Comparison of ENCODE assay signal across 19 mouse cellular contexts in genomic region chr13:103220479-103221064, GRCm38 (mm10).
DNase-seq lines count a peak whose midpoint lies in the region; ATAC-seq and TF ChIP-seq lines count a peak whose summit lies in the region.
"Had no signal": no experiment of that assay in that cellular context is flagged by ENCODE, and none has a peak within 500 bp of the region (broad histone marks: within the 10 kb centered on the region; RNA-seq: fewer than 3 reads in every experiment).

No protein-coding gene starts in this region.

- H3K4me3 ChIP-seq in heart, embryonic 12.5 days = no peak overlapping the region
- H3K4me3 ChIP-seq in midbrain, embryonic 12.5 days = no peak overlapping the region
- no peak overlapping the region for H3K4me3 ChIP-seq in midbrain, embryonic 15.5 days
- H3K4me3 ChIP-seq in heart, postnatal 0 days (ENCODE audit: low read depth, low read length) = no peak overlapping the region
- H3K4me3 ChIP-seq: forebrain, embryonic 15.5 days had no signal

- WGBS in heart, embryonic 12.5 days = 19% methylated on average over 11 of the region's 11 CpGs
- WGBS in midbrain, embryonic 12.5 days = 16% methylated on average over 11 of the region's 11 CpGs
- 22% methylated on average over 11 of the region's 11 CpGs for WGBS in midbrain, embryonic 15.5 days
- 31% methylated on average over 11 of the region's 11 CpGs for WGBS in heart, postnatal 0 days

- H3K27ac ChIP-seq in heart, embryonic 12.5 days (ENCODE audit: poor library complexity, severe bottlenecking) = no peak overlapping the region
- no peak overlapping the region for H3K27ac ChIP-seq in midbrain, embryonic 12.5 days (replicated peaks)
- no peak overlapping the region for H3K27ac ChIP-seq in midbrain, embryonic 15.5 days
- H3K27ac ChIP-seq in heart, postnatal 0 days (ENCODE audit: low read depth) = peak overlapping the region; percentile 60
- H3K27ac ChIP-seq: forebrain, embryonic 15.5 days; hindbrain, postnatal 0 days; kidney, postnatal 0 days; macrophage had no signal

- peak; percentile 8 for DNase-seq in embryo, embryonic 9.5 days (ENCODE audit: extremely low spot score)
- no peak for DNase-seq in embryo, embryonic 11 days
- DNase-seq in heart, adult 9 months (ENCODE audit: low spot score in 2 of 2) = no peak
- no peak for DNase-seq in heart, postnatal 0 days (ENCODE audit: low spot score)
- no peak for DNase-seq in urinary bladder, postnatal 4 days (ENCODE audit: low spot score in 2 of 2)
- DNase-seq: cerebellum, adult 8-10 months; kidney, adult 11 months; left cerebral cortex, postnatal 4 days; lung, adult 2 months; thymus, adult 18-20 months had no signal

- H3K4me1 ChIP-seq in heart, embryonic 12.5 days (replicated peaks) = peaks cover 8% of the 10 kb centered on the region
- peaks cover 10% of the 10 kb centered on the region for H3K4me1 ChIP-seq in midbrain, embryonic 12.5 days
- H3K4me1 ChIP-seq in midbrain, embryonic 15.5 days = peaks cover 12% of the 10 kb centered on the region
- no peaks in the 10 kb centered on the region for H3K4me1 ChIP-seq in heart, postnatal 0 days (ENCODE audit: control insufficient read depth, insufficient read depth)

- TF ChIP-seq EP300 in heart, postnatal 0 days (IDR thresholded peaks at IDR 0.05; ENCODE audit: low read depth) = no peak

- no peak for ATAC-seq in heart, embryonic 12.5 days (ENCODE audit: insufficient number of reproducible peaks, low FRiP score)
- no peak for ATAC-seq in midbrain, embryonic 12.5 days (ENCODE audit: low FRiP score, low read depth)
- no peak for ATAC-seq in midbrain, embryonic 15.5 days (replicated peaks)
- ATAC-seq in heart, postnatal 0 days (ENCODE audit: insufficient read depth, low read depth) = peak; percentile 33; the same call in 1 of the 2 replicates
- ATAC-seq: forebrain, embryonic 15.5 days; hindbrain, postnatal 0 days had no signal

- no peak for TF ChIP-seq CTCF in heart, postnatal 0 days (IDR thresholded peaks at IDR 0.05; ENCODE audit: low read depth)

- H3K9ac ChIP-seq in heart, embryonic 12.5 days = no peak overlapping the region
- H3K9ac ChIP-seq in midbrain, embryonic 12.5 days (replicated peaks) = no peak overlapping the region
- no peak overlapping the region for H3K9ac ChIP-seq in midbrain, embryonic 15.5 days
- no peak overlapping the region for H3K9ac ChIP-seq in heart, postnatal 0 days (replicated peaks; ENCODE audit: low read depth, low read length)
- H3K9ac ChIP-seq: forebrain, embryonic 15.5 days had no signal

- no peaks in the 10 kb centered on the region for H3K27me3 ChIP-seq in heart, embryonic 12.5 days (replicated peaks)
- H3K27me3 ChIP-seq in midbrain, embryonic 12.5 days = no peaks in the 10 kb centered on the region
- no peaks in the 10 kb centered on the region for H3K27me3 ChIP-seq in midbrain, embryonic 15.5 days (replicated peaks)
- H3K27me3 ChIP-seq in heart, postnatal 0 days (ENCODE audit: control insufficient read depth, insufficient read depth, low read length) = no peaks in the 10 kb centered on the region
- H3K27me3 ChIP-seq: CH12.LX; forebrain, embryonic 15.5 days had no signal

- no peaks in the 10 kb centered on the region for H3K36me3 ChIP-seq in heart, embryonic 12.5 days
- no peaks in the 10 kb centered on the region for H3K36me3 ChIP-seq in midbrain, embryonic 12.5 days
- H3K36me3 ChIP-seq in midbrain, embryonic 15.5 days (replicated peaks) = no peaks in the 10 kb centered on the region
- no peaks in the 10 kb centered on the region for H3K36me3 ChIP-seq in heart, postnatal 0 days (replicated peaks; ENCODE audit: control insufficient read depth, insufficient read depth, low read length)
- H3K36me3 ChIP-seq: forebrain, embryonic 15.5 days had no signal

- H3K4me2 ChIP-seq in heart, embryonic 12.5 days = peak overlapping the region; percentile 47
- 0 out of 2 replicates have a peak overlapping the region, but pooled peaks have one; percentile 15 for H3K4me2 ChIP-seq in midbrain, embryonic 12.5 days (replicated peaks)
- no peak overlapping the region for H3K4me2 ChIP-seq in midbrain, embryonic 15.5 days
- H3K4me2 ChIP-seq in heart, postnatal 0 days (ENCODE audit: low read depth, low read length) = peak overlapping the region; percentile 16
- H3K4me2 ChIP-seq: forebrain, embryonic 15.5 days; midbrain, embryonic 11.5 days had no signal

- no peaks in the 10 kb centered on the region for H3K9me3 ChIP-seq in heart, embryonic 12.5 days (replicated peaks)
- no peaks in the 10 kb centered on the region for H3K9me3 ChIP-seq in midbrain, embryonic 12.5 days
- H3K9me3 ChIP-seq in midbrain, embryonic 15.5 days = no peaks in the 10 kb centered on the region
- H3K9me3 ChIP-seq in heart, postnatal 0 days (replicated peaks; ENCODE audit: control insufficient read depth, low read length) = no peaks in the 10 kb centered on the region
- H3K9me3 ChIP-seq: forebrain, embryonic 15.5 days had no signal
